Mouse (Mus musculus) liver, postnatal 0 days (tissue): Measurements from ENCODE around the gene Cd209g. TPM values are rescaled to one million over a fixed set of nuclear protein-coding genes. Genes with fewer than 3 reads are reported as not detected.
A peak's percentile ranks its signal among the peaks of the same experiment; 100 is the strongest.

Experiments
- ATAC-seq: fragments of 200-750 bp; cut with Nextera tagmentation; 2 replicates; pipeline ENCODE4 v1.8.0; 2017; ENCODE audit warnings: mild to moderate bottlenecking, moderate library complexity
- DNase-seq: peaks from one replicate; pipeline ENCODE4 v3.0.0-alpha.2; 2016
- H3K27ac ChIP-seq: fragments of 300-500 bp; sonication (generic); 2 replicates; pipeline ENCODE4 v1.5.1; 2014; ENCODE audit warnings: antibody characterized with exemption, moderate library complexity, mild to moderate bottlenecking, low read depth
- H3K27me3 ChIP-seq: fragments of 300-500 bp; sonication (generic); 2 replicates; pipeline ENCODE4 v1.6.1; 2014; ENCODE audit warnings: low read length, control low read depth, mixed read lengths; ENCODE audit not compliant: insufficient read depth
- H3K36me3 ChIP-seq: fragments of 300-500 bp; sonication (generic); replicated peaks from 2 replicates; pipeline ENCODE4 v1.6.1; 2014; ENCODE audit warnings: mild to moderate bottlenecking, control low read depth, low read length, moderate library complexity, mixed read lengths; ENCODE audit not compliant: insufficient read depth
- H3K4me1 ChIP-seq: fragments of 300-500 bp; sonication (generic); 2 replicates; pipeline ENCODE4 v1.6.1; 2014; ENCODE audit warnings: antibody characterized with exemption, mild to moderate bottlenecking, control low read depth; ENCODE audit not compliant: insufficient read depth
- H3K4me2 ChIP-seq: fragments of 300-500 bp; sonication (generic); 2 replicates; pipeline ENCODE4 v1.6.1; 2014; ENCODE audit warnings: low read depth, mild to moderate bottlenecking, low read length, moderate library complexity, mixed read lengths
- H3K4me3 ChIP-seq: fragments of 300-500 bp; sonication (generic); 2 replicates; pipeline ENCODE4 v1.5.1; 2014; ENCODE audit warnings: low read depth, low read length
- H3K9ac ChIP-seq: fragments of 300-500 bp; sonication (generic); replicated peaks from 2 replicates; pipeline ENCODE4 v1.6.1; 2014; ENCODE audit warnings: mild to moderate bottlenecking, moderate library complexity
- H3K9me3 ChIP-seq: fragments of 300-500 bp; sonication (generic); 2 replicates; pipeline ENCODE4 v1.6.1; 2016; ENCODE audit warnings: mild to moderate bottlenecking, control low read depth, low read length, mixed read lengths
- CTCF ChIP-seq: sonication (generic); IDR thresholded peaks from 2 replicates; pipeline ENCODE4 v1.5.1; 2016; ENCODE audit warnings: antibody characterized with exemption, low read depth
- EP300 ChIP-seq: IDR thresholded peaks from 2 replicates; pipeline ENCODE4 v1.6.1; 2016; ENCODE audit warnings: antibody characterized with exemption, low read depth, mild to moderate bottlenecking
- WGBS: fragments of 180-500 bp; shearing (Covaris S2); extraction: QIAGEN DNeasy Blood & Tissue Kit; methylation state at CpG from one replicate; pipeline ENCODE4 v1.1.7; 2014; ENCODE audit not compliant: insufficient replicate concordance; 5-methylcytosine and 5-hydroxymethylcytosine counted together
- polyA plus RNA-seq: library from polyadenylated mRNA; unstranded; fragments of >200 nt; fragmentation: Nextera tagmentation; extraction: Ambion mirVana; gene quantifications from 2 replicates; pipeline ENCODE4 v1.2.1, GENCODE M21; 2015

Gene Cd209g
- polyA plus RNA-seq, 1 experiment from 2014 or later, result 0.13 TPM

DNA sequence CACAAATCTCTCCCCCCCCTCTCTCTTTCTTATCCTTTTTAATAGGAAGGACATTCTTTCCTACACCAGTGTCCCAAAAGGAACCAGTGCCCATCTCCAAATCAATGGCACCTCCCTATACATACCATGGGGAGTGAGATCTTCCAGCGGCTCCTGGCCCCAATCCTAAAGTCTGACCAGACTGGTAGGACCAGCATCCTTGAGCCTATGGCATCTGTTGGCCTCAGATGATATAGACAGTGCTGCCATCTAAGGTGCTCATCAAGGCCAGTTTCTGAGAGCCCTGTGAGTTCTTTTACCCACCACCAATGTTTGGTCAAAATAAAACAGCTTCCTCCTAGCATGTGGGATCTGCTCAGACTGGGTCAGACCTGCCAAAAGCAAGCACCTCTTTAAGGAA, 34.0 kb downstream of the Cd209g start:
- DNase-seq (no peak), ATAC-seq (no peak)
- Histone ChIP-seq H3K4me3 (no peak overlapping the region), H3K27ac (no peak overlapping the region), H3K9me3 (no peaks in the 10 kb centered on the region), H3K27me3 (no peaks in the 10 kb centered on the region), H3K9ac (no peak overlapping the region), H3K4me2 (no peak overlapping the region), H3K36me3 (no peaks in the 10 kb centered on the region), H3K4me1 (peaks cover 14% of the 10 kb centered on the region)
- TF ChIP-seq CTCF (no peak), EP300 (no peak)
- WGBS, result 82% methylated on average over 1 of the region's 1 CpGs

DNA sequence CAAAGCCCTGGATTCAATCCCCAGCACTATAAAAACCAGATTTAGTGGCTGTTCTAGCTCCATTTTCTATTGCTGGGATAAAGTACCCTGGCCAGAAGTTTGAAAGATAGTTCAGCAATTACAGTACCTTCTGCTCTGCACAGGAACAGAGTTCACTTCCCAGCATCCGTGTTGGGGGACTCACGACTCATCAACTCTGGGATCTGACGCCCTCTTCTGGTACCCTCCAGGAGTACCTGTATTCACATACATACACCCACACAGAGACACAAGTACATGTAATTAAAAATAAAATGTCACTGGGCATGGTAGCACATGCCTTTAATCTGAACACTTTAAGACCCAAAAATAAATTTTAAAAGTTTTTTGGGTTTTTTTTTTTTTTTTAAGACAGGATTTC, 38.6 kb downstream of the Cd209g start:
- no peaks in the 10 kb centered on the region for H3K27me3 ChIP-seq
- no peak for DNase-seq
- H3K27ac ChIP-seq, result no peak overlapping the region
- 73% methylated on average over 3 of the region's 3 CpGs for WGBS
- no peaks in the 10 kb centered on the region for H3K4me1 ChIP-seq
- ATAC-seq, result no peak
- H3K9ac ChIP-seq, result no peak overlapping the region
- no peak overlapping the region for H3K4me2 ChIP-seq
- H3K9me3 ChIP-seq, result no peaks in the 10 kb centered on the region
- no peak for TF ChIP-seq CTCF
- H3K4me3 ChIP-seq, result no peak overlapping the region
- H3K36me3 ChIP-seq, result no peaks in the 10 kb centered on the region

DNA sequence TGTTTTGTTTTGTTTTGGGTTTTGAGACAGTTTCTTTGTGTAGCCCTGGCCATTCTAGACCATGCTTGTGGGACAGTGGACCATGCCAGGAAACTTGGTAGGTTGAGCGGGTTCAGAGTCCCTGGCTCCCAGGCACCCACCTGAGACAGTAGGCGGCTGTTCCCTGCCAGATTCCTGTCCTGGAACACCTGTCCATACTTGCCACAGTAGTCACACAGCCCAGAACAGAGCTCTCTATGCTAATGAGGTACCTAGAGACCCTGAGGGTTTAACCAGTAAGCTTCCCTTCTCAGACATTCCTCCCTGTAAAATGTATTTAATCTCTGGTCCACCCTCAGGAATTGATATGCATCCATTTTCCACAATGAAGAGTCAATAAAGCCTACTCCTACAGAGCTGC, 40.1 kb downstream of the Cd209g start:
- ATAC-seq, result no peak
- no peak overlapping the region for H3K4me2 ChIP-seq
- TF ChIP-seq CTCF, result no peak
- TF ChIP-seq EP300, result no peak
- no peak overlapping the region for H3K4me3 ChIP-seq
- H3K27me3 ChIP-seq, result no peaks in the 10 kb centered on the region
- H3K9ac ChIP-seq, result no peak overlapping the region
- WGBS, result 77% methylated on average over 2 of the region's 2 CpGs
- no peak overlapping the region for H3K27ac ChIP-seq
- no peaks in the 10 kb centered on the region for H3K4me1 ChIP-seq
- no peaks in the 10 kb centered on the region for H3K36me3 ChIP-seq
- H3K9me3 ChIP-seq, result no peaks in the 10 kb centered on the region
- DNase-seq, result no peak

DNA sequence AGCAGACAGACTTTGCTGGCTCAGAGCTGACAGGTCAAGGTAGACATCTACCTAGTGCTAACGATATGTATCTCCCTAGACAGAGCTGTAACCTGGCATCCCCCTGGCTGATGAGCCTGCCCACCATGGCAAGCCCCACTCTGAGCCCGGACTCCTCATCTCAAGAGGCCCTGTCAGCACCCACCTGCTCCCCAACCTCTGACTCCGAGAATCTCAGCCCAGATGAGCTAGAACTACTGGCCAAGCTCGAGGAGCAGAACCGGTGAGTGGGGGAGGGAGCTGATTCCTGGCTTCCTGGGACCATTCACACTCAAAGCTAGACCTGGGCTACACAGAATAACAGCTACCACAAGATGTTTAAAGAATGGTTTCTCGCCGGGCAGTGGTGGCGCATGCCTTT, 49.5 kb downstream of the Cd209g start:
- Histone ChIP-seq H3K27me3 (no peaks in the 10 kb centered on the region), H3K27ac (no peak overlapping the region), H3K4me3 (no peak overlapping the region), H3K9ac (no peak overlapping the region), H3K9me3 (no peaks in the 10 kb centered on the region), H3K4me1 (peaks cover 7% of the 10 kb centered on the region), H3K4me2 (no peak overlapping the region), H3K36me3 (0 out of 2 replicates have a peak, but pooled peaks cover 3% of the 10 kb centered on the region)
- no peak for ATAC-seq
- WGBS, result 80% methylated on average over 8 of the region's 8 CpGs
- DNase-seq, result no peak
- TF ChIP-seq CTCF, result no peak
- TF ChIP-seq EP300, result no peak

DNA sequence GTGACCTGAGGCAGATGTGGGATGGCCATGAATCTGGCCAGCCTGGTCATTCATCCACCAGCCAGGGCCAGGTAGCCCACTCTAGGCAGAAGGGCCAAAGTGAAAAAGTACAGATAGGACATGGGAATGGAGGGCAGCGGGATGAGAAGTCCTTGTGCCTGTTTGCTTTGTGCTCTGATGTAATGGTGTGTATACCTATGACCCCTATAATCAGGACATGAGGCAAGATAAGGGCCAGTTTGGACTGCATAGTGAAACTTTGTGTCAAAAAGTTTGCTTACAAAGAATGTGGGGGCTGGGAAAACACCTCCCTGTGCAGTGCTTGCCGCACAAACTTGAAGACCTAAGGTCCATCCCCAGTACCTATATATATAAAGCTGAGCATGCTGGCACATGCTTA, 52.3 kb downstream of the Cd209g start:
- TF ChIP-seq CTCF (no peak), EP300 (peak; percentile 9; the same call in 1 of the 2 replicates)
- no peak overlapping the region for H3K9ac ChIP-seq
- no peak overlapping the region for H3K4me2 ChIP-seq
- peaks cover 16% of the 10 kb centered on the region for H3K4me1 ChIP-seq
- WGBS, result 66% methylated on average over 2 of the region's 2 CpGs
- H3K27ac ChIP-seq, result peak overlapping the region; percentile 58
- ATAC-seq, result peak; percentile 83
- H3K9me3 ChIP-seq, result no peaks in the 10 kb centered on the region
- DNase-seq, result no peak
- H3K27me3 ChIP-seq, result no peaks in the 10 kb centered on the region
- H3K36me3 ChIP-seq, result 0 out of 2 replicates have a peak, but pooled peaks cover 3% of the 10 kb centered on the region
- H3K4me3 ChIP-seq, result no peak overlapping the region

Other genes with a start within 250 kb of the Cd209g start
- not detected in 2 replicates for gene Cd209b, start 207.3 kb upstream of the Cd209g start, polyA plus RNA-seq
- gene Cd209c, start 179.4 kb upstream of the Cd209g start, polyA plus RNA-seq, result 0.08 TPM in 1 of 2 replicates, not detected in the other
- 1.1 and 1.8 TPM in 2 replicates for gene Cd209f, start 28.3 kb upstream of the Cd209g start, polyA plus RNA-seq
- gene Evi5l, start 32.5 kb downstream of the Cd209g start, polyA plus RNA-seq, result 2.8 and 3.8 TPM in 2 replicates
- 0.12 and 0.15 TPM in 2 replicates for gene Prr36, start 83.4 kb downstream of the Cd209g start, polyA plus RNA-seq
- gene Lrrc8e, start 92.7 kb downstream of the Cd209g start, polyA plus RNA-seq, result 0.11 and 0.13 TPM in 2 replicates
- gene Map2k7, start 104.6 kb downstream of the Cd209g start, polyA plus RNA-seq, result 10.5 and 10.7 TPM in 2 replicates
- gene Gm49320, start 104.8 kb downstream of the Cd209g start, polyA plus RNA-seq, result 0.12 TPM in 1 of 2 replicates, not detected in the other
- 0.97 and 2.3 TPM in 2 replicates for gene Tgfbr3l, start 114.1 kb downstream of the Cd209g start, polyA plus RNA-seq
- gene Snapc2, start 119.0 kb downstream of the Cd209g start, polyA plus RNA-seq, result 12.6 and 13.7 TPM in 2 replicates
- 1.6 and 2.0 TPM in 2 replicates for gene Ctxn1, start 125.2 kb downstream of the Cd209g start, polyA plus RNA-seq
- gene Timm44, start 141.8 kb downstream of the Cd209g start, polyA plus RNA-seq, result 28.1 and 30.8 TPM in 2 replicates
- 4.0 and 5.5 TPM in 2 replicates for gene Ccl25, start 191.1 kb downstream of the Cd209g start, polyA plus RNA-seq
- 57.6 and 59.6 TPM in 2 replicates for gene Elavl1, start 191.3 kb downstream of the Cd209g start, polyA plus RNA-seq